Mouse (Mus musculus): ENCODE data around the gene Noct. TPM values are rescaled to one million over a fixed set of nuclear protein-coding genes. Genes with fewer than 3 reads are reported as not detected.

The Noct gene
- polyA plus RNA-seq, 1 experiment from 2014 or later, result 11.0 TPM

- 82% methylated on average over 12 of the region's 12 CpGs for WGBS
- H3K27ac ChIP-seq (replicated peaks; ENCODE audit: low read depth, low read length), result no peak overlapping the region
- DNase-seq (ENCODE audit: low spot score), result no peak
- ATAC-seq (replicated peaks; ENCODE audit: insufficient number of reproducible peaks, low FRiP score, low TSS enrichment, low read depth), result no peak
- H3K9me3 ChIP-seq (replicated peaks; ENCODE audit: control insufficient read depth, low read length), result no peaks in the 10 kb centered on the region
- no peaks in the 10 kb centered on the region for H3K27me3 ChIP-seq (ENCODE audit: control insufficient read depth, insufficient read depth, low read length)
- no peak overlapping the region for H3K4me2 ChIP-seq (ENCODE audit: low read depth, low read length)
- no peak overlapping the region for H3K9ac ChIP-seq (replicated peaks; ENCODE audit: low read length)
- no peaks in the 10 kb centered on the region for H3K4me1 ChIP-seq (ENCODE audit: control insufficient read depth, insufficient read depth, low read length)
- peaks cover under 1% of the 10 kb centered on the region; the same call in 1 of the 2 replicates for H3K36me3 ChIP-seq (replicated peaks; ENCODE audit: control insufficient read depth, insufficient read depth, low read depth, low read length)
- H3K4me3 ChIP-seq (ENCODE audit: low read depth, low read length), result no peak overlapping the region
Observed at GRCm38 (mm10) chr3:51270069-51270817, 46.0 kb downstream of the Noct start.

GRCm38 (mm10) chr3:51275956-51276398 is 51.7 kb downstream of the Noct start:
- ATAC-seq (replicated peaks; ENCODE audit: insufficient number of reproducible peaks, low FRiP score, low TSS enrichment, low read depth) (peak; percentile 98), DNase-seq (ENCODE audit: low spot score) (peak; percentile 99)
- Histone ChIP-seq H3K27me3 (ENCODE audit: control insufficient read depth, insufficient read depth, low read length) (no peaks in the 10 kb centered on the region), H3K4me2 (ENCODE audit: low read depth, low read length) (peak overlapping the region; percentile 66), H3K9me3 (replicated peaks; ENCODE audit: control insufficient read depth, low read length) (no peaks in the 10 kb centered on the region), H3K27ac (replicated peaks; ENCODE audit: low read depth, low read length) (peak overlapping the region; percentile 96), H3K4me1 (ENCODE audit: control insufficient read depth, insufficient read depth, low read length) (no peaks in the 10 kb centered on the region), H3K9ac (replicated peaks; ENCODE audit: low read length) (peak overlapping the region; percentile 90), H3K4me3 (ENCODE audit: low read depth, low read length) (peak overlapping the region; percentile 94), H3K36me3 (replicated peaks; ENCODE audit: control insufficient read depth, insufficient read depth, low read depth, low read length) (no peaks in the 10 kb centered on the region)
- WGBS, result under 1% methylated on average over 32 of the region's 33 CpGs

- H3K4me1 ChIP-seq (ENCODE audit: control insufficient read depth, insufficient read depth, low read length), result no peaks in the 10 kb centered on the region
Observed at GRCm38 (mm10) chr3:51276421-51277111, 52.3 kb downstream of the Noct start.

GRCm38 (mm10) chr3:51277201-51278150 is 53.2 kb downstream of the Noct start:
- H3K27me3 ChIP-seq (ENCODE audit: control insufficient read depth, insufficient read depth, low read length), result no peaks in the 10 kb centered on the region
- H3K36me3 ChIP-seq (replicated peaks; ENCODE audit: control insufficient read depth, insufficient read depth, low read depth, low read length), result no peaks in the 10 kb centered on the region
- peak overlapping the region; percentile 90 for H3K9ac ChIP-seq (replicated peaks; ENCODE audit: low read length)
- H3K9me3 ChIP-seq (replicated peaks; ENCODE audit: control insufficient read depth, low read length), result no peaks in the 10 kb centered on the region
- ATAC-seq (replicated peaks; ENCODE audit: insufficient number of reproducible peaks, low FRiP score, low TSS enrichment, low read depth) (peak; percentile 70), DNase-seq (ENCODE audit: low spot score) (peak; percentile 87)
- H3K4me2 ChIP-seq (ENCODE audit: low read depth, low read length), result peak overlapping the region; percentile 66
- H3K27ac ChIP-seq (replicated peaks; ENCODE audit: low read depth, low read length), result peak overlapping the region; percentile 96
- WGBS, result under 1% methylated on average over 67 of the region's 75 CpGs
- H3K4me1 ChIP-seq (ENCODE audit: control insufficient read depth, insufficient read depth, low read length), result no peaks in the 10 kb centered on the region
- H3K4me3 ChIP-seq (ENCODE audit: low read depth, low read length), result peak overlapping the region; percentile 94

More at GRCm38 (mm10) chr3:51276421-51277111, 52.3 kb downstream of the Noct start:
- Histone ChIP-seq H3K9me3 (replicated peaks; ENCODE audit: control insufficient read depth, low read length) (no peaks in the 10 kb centered on the region), H3K9ac (replicated peaks; ENCODE audit: low read length) (peak overlapping the region; percentile 90), H3K27ac (replicated peaks; ENCODE audit: low read depth, low read length) (peak overlapping the region; percentile 96), H3K4me3 (ENCODE audit: low read depth, low read length) (peak overlapping the region; percentile 94), H3K36me3 (replicated peaks; ENCODE audit: control insufficient read depth, insufficient read depth, low read depth, low read length) (no peaks in the 10 kb centered on the region), H3K4me2 (ENCODE audit: low read depth, low read length) (peak overlapping the region; percentile 66), H3K27me3 (ENCODE audit: control insufficient read depth, insufficient read depth, low read length) (no peaks in the 10 kb centered on the region)
- ATAC-seq (replicated peaks; ENCODE audit: insufficient number of reproducible peaks, low FRiP score, low TSS enrichment, low read depth) (peak; percentile 15; the same call in 1 of the 2 replicates), DNase-seq (ENCODE audit: low spot score) (peak; percentile 43)
- WGBS, result under 1% methylated on average over 70 of the region's 93 CpGs

- Histone ChIP-seq H3K27ac (replicated peaks; ENCODE audit: low read depth, low read length) (no peak overlapping the region), H3K4me3 (ENCODE audit: low read depth, low read length) (no peak overlapping the region), H3K36me3 (replicated peaks; ENCODE audit: control insufficient read depth, insufficient read depth, low read depth, low read length) (no peaks in the 10 kb centered on the region), H3K9ac (replicated peaks; ENCODE audit: low read length) (no peak overlapping the region), H3K9me3 (replicated peaks; ENCODE audit: control insufficient read depth, low read length) (no peaks in the 10 kb centered on the region), H3K4me1 (ENCODE audit: control insufficient read depth, insufficient read depth, low read length) (no peaks in the 10 kb centered on the region), H3K4me2 (ENCODE audit: low read depth, low read length) (no peak overlapping the region), H3K27me3 (ENCODE audit: control insufficient read depth, insufficient read depth, low read length) (no peaks in the 10 kb centered on the region)
- DNase-seq (ENCODE audit: low spot score) (no peak), ATAC-seq (replicated peaks; ENCODE audit: insufficient number of reproducible peaks, low FRiP score, low TSS enrichment, low read depth) (no peak)
- 79% methylated on average over 4 of the region's 4 CpGs for WGBS
Observed at GRCm38 (mm10) chr3:51278433-51278832, 54.2 kb downstream of the Noct start.

- H3K9me3 ChIP-seq (replicated peaks; ENCODE audit: control insufficient read depth, low read length), result no peaks in the 10 kb centered on the region
- H3K27ac ChIP-seq (replicated peaks; ENCODE audit: low read depth, low read length), result no peak overlapping the region
- H3K4me2 ChIP-seq (ENCODE audit: low read depth, low read length), result no peak overlapping the region
- H3K9ac ChIP-seq (replicated peaks; ENCODE audit: low read length), result no peak overlapping the region
- no peaks in the 10 kb centered on the region for H3K27me3 ChIP-seq (ENCODE audit: control insufficient read depth, insufficient read depth, low read length)
- DNase-seq (ENCODE audit: low spot score) (no peak), ATAC-seq (replicated peaks; ENCODE audit: insufficient number of reproducible peaks, low FRiP score, low TSS enrichment, low read depth) (no peak)
- 88% methylated on average over 4 of the region's 4 CpGs for WGBS
- no peaks in the 10 kb centered on the region for H3K4me1 ChIP-seq (ENCODE audit: control insufficient read depth, insufficient read depth, low read length)
- no peak overlapping the region for H3K4me3 ChIP-seq (ENCODE audit: low read depth, low read length)
- H3K36me3 ChIP-seq (replicated peaks; ENCODE audit: control insufficient read depth, insufficient read depth, low read depth, low read length), result no peaks in the 10 kb centered on the region
Observed at GRCm38 (mm10) chr3:51281727-51282126, 57.5 kb downstream of the Noct start.

- WGBS, result 48% methylated on average over 1 of the region's 1 CpGs
- H3K4me2 ChIP-seq (ENCODE audit: low read depth, low read length), result no peak overlapping the region
- H3K9me3 ChIP-seq (replicated peaks; ENCODE audit: control insufficient read depth, low read length), result no peaks in the 10 kb centered on the region
- H3K36me3 ChIP-seq (replicated peaks; ENCODE audit: control insufficient read depth, insufficient read depth, low read depth, low read length), result no peaks in the 10 kb centered on the region
- H3K27ac ChIP-seq (replicated peaks; ENCODE audit: low read depth, low read length), result no peak overlapping the region
- DNase-seq (ENCODE audit: low spot score) (no peak), ATAC-seq (replicated peaks; ENCODE audit: insufficient number of reproducible peaks, low FRiP score, low TSS enrichment, low read depth) (no peak)
- no peak overlapping the region for H3K9ac ChIP-seq (replicated peaks; ENCODE audit: low read length)
- no peak overlapping the region for H3K4me3 ChIP-seq (ENCODE audit: low read depth, low read length)
- no peaks in the 10 kb centered on the region for H3K27me3 ChIP-seq (ENCODE audit: control insufficient read depth, insufficient read depth, low read length)
- no peaks in the 10 kb centered on the region for H3K4me1 ChIP-seq (ENCODE audit: control insufficient read depth, insufficient read depth, low read length)
Observed at GRCm38 (mm10) chr3:51284375-51284774, 60.1 kb downstream of the Noct start.
